Mouse (Mus musculus): ENCODE data around the gene Slc29a1. TPM values are rescaled to one million over a fixed set of nuclear protein-coding genes. Genes with fewer than 3 reads are reported as not detected.

Slc29a1 gene
- total and polyA plus RNA-seq, 3 experiments, result 58.4 to 88.0 (median 72.1) TPM

DNA sequence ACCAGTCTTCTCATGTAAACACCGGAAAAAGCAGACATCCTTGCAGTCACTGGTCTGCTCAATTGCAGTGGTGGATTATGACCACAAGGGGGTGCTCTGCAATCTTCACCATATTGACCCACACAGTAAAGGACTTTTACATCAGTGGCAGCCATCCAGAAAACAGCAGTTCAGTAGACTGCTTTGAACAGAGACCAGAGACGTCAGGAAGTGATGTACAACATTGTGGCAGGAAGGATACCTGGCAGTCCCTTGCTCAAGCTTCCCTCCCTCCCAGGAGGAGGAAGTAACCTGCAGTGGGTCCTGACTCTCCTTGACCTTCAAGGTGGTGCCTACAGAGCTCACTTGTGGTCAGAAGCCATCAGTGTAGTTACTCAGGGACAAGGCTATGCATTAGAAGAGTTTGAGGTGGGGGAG lies 17.8 kb downstream of the Slc29a1 start:
- Histone ChIP-seq H3K4me1 (ENCODE audit: control insufficient read depth in 1 of 2, insufficient read depth in 2 of 2) (peaks cover 8 to 51% of the 10 kb centered on the region in 2 experiments), H3K4me3 (replicated peaks in 1 of 3; ENCODE audit: low read depth in 2 of 3, low read length in 2 of 3, poor library complexity in 1 of 3) (no peak overlapping the region), H3K9me3 (replicated peaks; ENCODE audit: low read length) (peaks cover 4% of the 10 kb centered on the region), H3K27ac (ENCODE audit: insufficient read depth, low read depth) (no peak overlapping the region), H3K79me2 (replicated peaks; ENCODE audit: control insufficient read depth, extremely low read depth, insufficient read depth, poor library complexity, severe bottlenecking) (no peaks in the 10 kb centered on the region), H3K4me2 (ENCODE audit: insufficient read depth, low read depth, poor library complexity, severe bottlenecking) (no peak overlapping the region), H3K36me3 (replicated peaks in 1 of 2; ENCODE audit: control insufficient read depth in 1 of 2, insufficient read depth in 1 of 2, low read length in 1 of 2) (peaks cover 8 to 24% of the 10 kb centered on the region in 2 experiments), H3K9ac (ENCODE audit: insufficient read depth, low read depth) (no peak overlapping the region), H3K27me3 (replicated peaks) (no peaks in the 10 kb centered on the region)
- peak; percentile 82 for DNase-seq (ENCODE audit: extremely low read depth)
- dilution Hi-C loops (cut with MboI; ENCODE audit: extremely low pct_ligation_motif_present, extremely low pct_unique_long_range_greater_than_20kb, low sequenced_read_pairs) (no loop called here), in situ Hi-C loops (cut with MboI; ENCODE audit: low pct_ligation_motif_present, low pct_unique_long_range_greater_than_20kb, low sequenced_read_pairs) (no loop called here)
- no peak for TF ChIP-seq GABPA (IDR thresholded peaks at IDR 0.05; ENCODE audit: insufficient replicate concordance, low read depth, low read length)
- peak; percentile 75 for TF ChIP-seq SMC3 (IDR thresholded peaks at IDR 0.05; ENCODE audit: low read depth, low read length)
- no peak; the same call in 1 of the 2 replicates for TF ChIP-seq ELF1 (IDR thresholded peaks at IDR 0.05; ENCODE audit: low read depth, low read length)
- peak; percentile 58 for TF ChIP-seq RAD21 (IDR thresholded peaks at IDR 0.05; ENCODE audit: low read depth, low read length)
- no peak for TF ChIP-seq BHLHE40 (IDR thresholded peaks at IDR 0.05; ENCODE audit: low read depth, low read length)
- TF ChIP-seq POLR2AphosphoS2 (IDR thresholded peaks at IDR 0.05; ENCODE audit: low read depth, low read length), result no peak
- TF ChIP-seq UBTF (IDR thresholded peaks at IDR 0.05; ENCODE audit: low read depth, low read length), result no peak
- TF ChIP-seq CTCF (conservative IDR thresholded peaks at IDR 0.05 in 1 of 2, IDR thresholded peaks at IDR 0.05 in 1 of 2; ENCODE audit: low read depth in 2 of 2, low read length in 2 of 2), result peak; percentile 89 to 96
- no peak for TF ChIP-seq KAT2A (IDR thresholded peaks at IDR 0.05; ENCODE audit: insufficient replicate concordance, low read length)
- TF ChIP-seq PAX5 (IDR thresholded peaks at IDR 0.05; ENCODE audit: low read length), result no peak
- TF ChIP-seq MAZ (IDR thresholded peaks at IDR 0.05; ENCODE audit: low read depth, low read length), result no peak
- no peak for TF ChIP-seq CHD1 (IDR thresholded peaks at IDR 0.05; ENCODE audit: low read depth, low read length)

DNA sequence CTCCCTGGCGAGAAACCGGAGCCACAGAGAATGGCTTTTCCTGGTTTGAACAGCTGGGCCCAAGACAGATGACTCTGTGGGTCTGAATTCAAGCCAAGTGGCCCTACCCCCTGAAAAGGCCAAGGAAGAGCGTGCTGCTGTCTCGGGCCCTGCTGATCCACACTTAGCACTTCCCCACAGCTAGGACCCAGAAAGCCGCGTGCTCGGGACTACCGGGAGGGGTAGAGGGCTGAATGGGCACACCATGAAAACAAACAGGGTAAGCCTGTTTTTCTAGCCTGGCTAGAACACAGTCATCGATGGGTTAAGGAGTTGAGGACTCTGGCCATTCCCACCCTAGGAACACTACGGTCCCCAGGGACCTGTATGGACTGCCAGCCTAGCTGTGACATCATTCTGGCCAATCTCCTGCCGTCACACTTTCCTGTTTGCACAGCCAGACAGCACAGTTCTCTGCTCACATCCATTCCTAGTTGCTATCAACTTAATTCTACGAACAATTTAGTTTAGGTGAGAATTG lies 18.4 kb downstream of the Slc29a1 start:
- no peaks in the 10 kb centered on the region for H3K79me2 ChIP-seq (replicated peaks; ENCODE audit: control insufficient read depth, extremely low read depth, insufficient read depth, poor library complexity, severe bottlenecking)
- dilution Hi-C loops (cut with MboI; ENCODE audit: extremely low pct_ligation_motif_present, extremely low pct_unique_long_range_greater_than_20kb, low sequenced_read_pairs) (no loop called here), in situ Hi-C loops (cut with MboI; ENCODE audit: low pct_ligation_motif_present, low pct_unique_long_range_greater_than_20kb, low sequenced_read_pairs) (no loop called here)
- no peak for DNase-seq (ENCODE audit: extremely low read depth)
- peaks cover 8 to 51% of the 10 kb centered on the region in 2 experiments for H3K4me1 ChIP-seq (ENCODE audit: control insufficient read depth in 1 of 2, insufficient read depth in 2 of 2)
- no peaks in the 10 kb centered on the region for H3K9me3 ChIP-seq (replicated peaks; ENCODE audit: low read length)
- no peaks in the 10 kb centered on the region for H3K27me3 ChIP-seq (replicated peaks)
- H3K36me3 ChIP-seq (replicated peaks in 1 of 2; ENCODE audit: control insufficient read depth in 1 of 2, insufficient read depth in 1 of 2, low read length in 1 of 2), result peaks cover 4 to 19% of the 10 kb centered on the region in 2 experiments
- TF ChIP-seq MAX (IDR thresholded peaks at IDR 0.05; ENCODE audit: low read length), result peak; percentile 17; the same call in 1 of the 2 replicates
- TF ChIP-seq MXI1 (IDR thresholded peaks at IDR 0.05; ENCODE audit: low read depth, low read length), result peak; percentile 42; the same call in 1 of the 2 replicates
- TF ChIP-seq MEF2A (IDR thresholded peaks at IDR 0.05; ENCODE audit: borderline replicate concordance, low read depth, low read length), result no peak
- TF ChIP-seq HCFC1 (IDR thresholded peaks at IDR 0.05; ENCODE audit: low read depth, low read length), result no peak
- H3K4me2 ChIP-seq (ENCODE audit: insufficient read depth, low read depth, poor library complexity, severe bottlenecking), result no peak overlapping the region
- no peak overlapping the region for H3K4me3 ChIP-seq (replicated peaks in 1 of 3; ENCODE audit: low read depth in 2 of 3, low read length in 2 of 3, poor library complexity in 1 of 3)
- no peak overlapping the region for H3K27ac ChIP-seq (ENCODE audit: insufficient read depth, low read depth)
- H3K9ac ChIP-seq (ENCODE audit: insufficient read depth, low read depth), result no peak overlapping the region

All from CH12.LX (cell line).